Mouse (Mus musculus): ENCODE measurements around the gene Capg.

GRCm38 (mm10) chr6:72608662-72609184 is 64.5 kb downstream of the Capg start:
- TF ChIP-seq EP300 (optimal IDR thresholded peaks at IDR 0.05) (no peak), CTCF (IDR thresholded peaks at IDR 0.05; ENCODE audit: low read depth) (no peak)

Data from stomach, postnatal 0 days (tissue).